In genomic region chr12:77060060-77060695, GRCm38 (mm10) we compare ENCODE assay signal across 8 mouse cellular contexts.
DNase-seq lines count a peak whose midpoint lies in the region; ATAC-seq and TF ChIP-seq lines count a peak whose summit lies in the region.

No protein-coding gene starts in this region.

- H3K27ac ChIP-seq in forebrain, embryonic 16.5 days (ENCODE audit: low read length), result no peak overlapping the region
- no peak overlapping the region for H3K27ac ChIP-seq in intestine, embryonic 15.5 days
- H3K27ac ChIP-seq in liver, postnatal 0 days (ENCODE audit: low read depth), result 0 out of 2 replicates have a peak overlapping the region, but pooled peaks have one; percentile 16

- H3K4me3 ChIP-seq in forebrain, embryonic 16.5 days (replicated peaks; ENCODE audit: low read length), result no peak overlapping the region
- H3K4me3 ChIP-seq in intestine, embryonic 15.5 days (replicated peaks), result no peak overlapping the region
- H3K4me3 ChIP-seq in liver, postnatal 0 days (ENCODE audit: low read depth, low read length), result peak overlapping the region; percentile 35

- H3K9ac ChIP-seq in forebrain, embryonic 16.5 days (replicated peaks; ENCODE audit: low read depth, low read length), result no peak overlapping the region
- H3K9ac ChIP-seq in intestine, embryonic 15.5 days, result no peak overlapping the region
- H3K9ac ChIP-seq in liver, postnatal 0 days (replicated peaks), result peak overlapping the region; percentile 57

- no peaks in the 10 kb centered on the region for H3K4me1 ChIP-seq in forebrain, embryonic 16.5 days (replicated peaks; ENCODE audit: control insufficient read depth, insufficient read depth, low read length)
- 0 out of 2 replicates have a peak, but pooled peaks cover 8% of the 10 kb centered on the region for H3K4me1 ChIP-seq in intestine, embryonic 15.5 days (replicated peaks)
- H3K4me1 ChIP-seq in liver, postnatal 0 days (ENCODE audit: insufficient read depth), result peaks cover 22% of the 10 kb centered on the region

- ATAC-seq in forebrain, embryonic 16.5 days, result peak; percentile 36; the same call in 1 of the 2 replicates
- ATAC-seq in intestine, embryonic 15.5 days, result peak; percentile 84
- peak; percentile 57 for ATAC-seq in liver, postnatal 0 days

- H3K27me3 ChIP-seq in forebrain, embryonic 16.5 days (replicated peaks; ENCODE audit: control insufficient read depth, insufficient read depth, low read length), result no peaks in the 10 kb centered on the region
- no peaks in the 10 kb centered on the region for H3K27me3 ChIP-seq in intestine, embryonic 15.5 days (replicated peaks)
- H3K27me3 ChIP-seq in liver, postnatal 0 days (ENCODE audit: insufficient read depth, low read length), result no peaks in the 10 kb centered on the region

- peak; percentile 31 for DNase-seq in 3T3-L1 (ENCODE audit: low read depth, low spot score)
- DNase-seq in MEL-GATA-1-ER (ENCODE audit: extremely low read depth, low read depth), result peak; percentile 93
- DNase-seq in liver, postnatal 0 days, result peak; percentile 42
- peak; percentile 46 for DNase-seq in retina, embryonic 14.5 days (ENCODE audit: low spot score)
- DNase-seq in right cerebral cortex, postnatal 14 days, result no peak
- no peak for DNase-seq in layer of hippocampus, adult 8-10 months (ENCODE audit: low spot score in 2 of 2)

- no peak for TF ChIP-seq EP300 in liver, postnatal 0 days (IDR thresholded peaks at IDR 0.05; ENCODE audit: low read depth)

- no peaks in the 10 kb centered on the region for H3K9me3 ChIP-seq in forebrain, embryonic 16.5 days (ENCODE audit: control insufficient read depth, low read length)
- no peaks in the 10 kb centered on the region for H3K9me3 ChIP-seq in intestine, embryonic 15.5 days
- no peaks in the 10 kb centered on the region for H3K9me3 ChIP-seq in liver, postnatal 0 days (ENCODE audit: low read length)

- peak overlapping the region; percentile 20; the same call in 1 of the 2 replicates for H3K4me2 ChIP-seq in forebrain, embryonic 16.5 days (ENCODE audit: low read length)
- peak overlapping the region; percentile 32 for H3K4me2 ChIP-seq in intestine, embryonic 15.5 days (replicated peaks)
- H3K4me2 ChIP-seq in liver, postnatal 0 days (ENCODE audit: low read depth, low read length), result peak overlapping the region; percentile 69

- whole genome bisulfite sequencing in forebrain, embryonic 16.5 days, result 22% methylated on average over 16 of the region's 16 CpGs
- 38% methylated on average over 16 of the region's 16 CpGs for WGBS in intestine, embryonic 15.5 days
- 12% methylated on average over 16 of the region's 16 CpGs for WGBS in liver, postnatal 0 days (ENCODE audit: insufficient replicate concordance)

- H3K36me3 ChIP-seq in forebrain, embryonic 16.5 days (ENCODE audit: control insufficient read depth, insufficient read depth), result no peaks in the 10 kb centered on the region
- H3K36me3 ChIP-seq in intestine, embryonic 15.5 days, result no peaks in the 10 kb centered on the region
- H3K36me3 ChIP-seq in liver, postnatal 0 days (replicated peaks; ENCODE audit: insufficient read depth, low read length), result no peaks in the 10 kb centered on the region

- TF ChIP-seq CTCF in liver, postnatal 0 days (IDR thresholded peaks at IDR 0.05; ENCODE audit: low read depth), result no peak

Comparison
In these comparisons a context has a peak if more than half of its experiments do, and no peak if none do; other contexts are left out.
1. DNase-seq: peak in 3T3-L1 (single experiment), MEL-GATA-1-ER (single experiment), liver, postnatal 0 days (single experiment) and retina, embryonic 14.5 days (single experiment); none in right cerebral cortex, postnatal 14 days (single experiment) and layer of hippocampus, adult 8-10 months (0 of 2).
2. Peak in every context shown above with its lines, with median percentiles within 50 percentile points of each other: ATAC-seq and H3K4me2 ChIP-seq.